Mouse (Mus musculus) leukemia stem cell, adult 10-12 weeks (primary cell): ENCODE results near the gene Wfikkn2. TPM values are rescaled to one million over a fixed set of nuclear protein-coding genes. Genes with fewer than 3 reads are reported as not detected.

Experiments
- polyA plus RNA-seq: library from polyadenylated mRNA; stranded (reverse); fragments of >175 nt; gene quantifications from 2 replicates; pipeline ENCODE4 v1.2.3, GENCODE M21; 2012; ENCODE audit warnings: low replicate concordance

Gene Wfikkn2
- 0.14 and 0.46 TPM in 2 replicates for polyA plus RNA-seq

DNA sequence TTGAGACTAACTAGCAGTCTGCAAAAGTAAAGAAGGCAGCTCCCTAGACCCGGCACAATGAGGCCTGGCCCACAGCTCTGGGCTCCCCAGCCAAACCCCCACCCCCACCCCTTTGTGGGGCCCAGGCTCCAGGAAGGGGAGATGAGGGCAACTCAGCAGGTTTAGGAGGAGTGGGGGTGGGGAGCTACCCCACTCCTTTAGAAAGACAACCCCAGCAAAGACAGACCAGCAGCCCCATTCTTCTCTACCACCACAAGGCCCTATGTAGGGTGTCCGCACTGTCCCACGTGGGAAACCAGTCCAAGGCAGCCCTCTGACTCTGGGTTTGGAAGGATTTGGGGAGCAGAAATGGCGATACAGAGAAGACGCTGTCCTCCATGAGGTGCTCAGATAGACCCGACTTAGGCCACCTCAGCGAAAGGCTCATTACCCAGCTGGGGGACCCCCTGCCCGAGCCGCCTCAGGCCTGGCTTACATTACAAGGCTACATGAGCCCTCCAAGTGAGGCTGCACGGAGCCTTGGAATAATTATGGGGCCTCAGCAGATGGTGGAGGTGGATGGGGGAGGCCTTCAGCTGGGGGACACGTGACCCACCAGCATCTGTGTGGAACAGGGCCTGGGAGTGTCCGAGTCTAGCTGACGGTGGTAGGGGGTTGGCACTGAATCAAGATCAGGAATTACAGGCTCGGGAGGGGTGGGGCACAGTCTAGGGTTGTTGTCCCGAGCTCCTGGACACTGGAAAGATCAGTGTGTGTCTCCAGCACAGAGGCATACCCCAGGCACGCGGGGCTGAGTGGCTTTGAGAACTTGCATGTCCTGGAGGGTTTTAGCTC is at the start of gene Wfikkn2:
Gene Wfikkn2, minus strand, starts transcription at position 51 of the 834 bp plus-strand sequence.

DNA sequence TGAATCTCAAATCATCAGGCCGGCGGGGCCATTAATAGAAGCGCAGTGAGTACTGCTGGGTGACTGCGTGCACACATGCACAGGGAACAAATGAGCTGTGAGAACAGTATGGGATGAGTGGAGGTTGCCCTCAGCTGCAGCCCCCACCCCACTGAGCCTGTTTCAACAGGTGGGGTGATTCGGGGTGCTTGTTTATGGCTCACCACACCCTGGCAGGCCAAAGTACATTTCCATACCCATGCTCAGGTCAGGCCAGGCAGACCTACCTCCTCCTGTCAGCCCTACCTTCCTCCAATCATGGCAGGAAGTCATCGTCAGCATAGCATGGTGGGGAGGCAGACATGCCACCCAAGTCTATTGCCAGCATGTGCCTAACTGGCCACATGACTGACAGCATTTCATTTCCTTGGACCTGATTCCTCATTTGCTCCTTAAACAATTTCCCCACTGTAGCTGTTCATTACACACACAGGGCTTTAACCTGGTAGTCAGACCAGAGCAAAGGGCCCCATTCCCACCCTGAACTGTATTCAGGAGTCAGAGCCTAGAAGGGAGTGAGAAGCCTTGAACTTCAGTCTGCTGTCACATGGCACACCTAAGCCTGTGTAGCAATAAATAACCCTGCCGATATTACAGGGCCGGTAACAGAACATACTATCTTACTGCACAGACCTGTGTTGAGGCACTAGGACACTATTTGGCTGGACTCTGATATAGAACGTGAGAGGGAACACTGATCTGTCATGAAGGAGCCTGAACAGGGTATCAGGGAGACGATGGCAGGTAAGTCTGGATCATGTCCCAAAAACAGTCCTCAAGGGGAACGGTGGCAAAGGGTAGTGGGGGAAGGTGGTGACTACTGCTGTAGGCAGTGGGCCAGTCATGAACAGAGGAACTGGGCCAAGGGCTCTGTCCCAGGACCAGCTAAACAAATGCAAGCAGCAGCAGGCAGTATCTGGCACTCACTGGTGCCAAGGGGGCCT is 35.7 kb upstream of the Wfikkn2 start, which contains the start of gene Gm21885:
Gene Gm21885, plus strand, starts transcription at position 675 of the 983 bp plus-strand sequence.

DNA sequence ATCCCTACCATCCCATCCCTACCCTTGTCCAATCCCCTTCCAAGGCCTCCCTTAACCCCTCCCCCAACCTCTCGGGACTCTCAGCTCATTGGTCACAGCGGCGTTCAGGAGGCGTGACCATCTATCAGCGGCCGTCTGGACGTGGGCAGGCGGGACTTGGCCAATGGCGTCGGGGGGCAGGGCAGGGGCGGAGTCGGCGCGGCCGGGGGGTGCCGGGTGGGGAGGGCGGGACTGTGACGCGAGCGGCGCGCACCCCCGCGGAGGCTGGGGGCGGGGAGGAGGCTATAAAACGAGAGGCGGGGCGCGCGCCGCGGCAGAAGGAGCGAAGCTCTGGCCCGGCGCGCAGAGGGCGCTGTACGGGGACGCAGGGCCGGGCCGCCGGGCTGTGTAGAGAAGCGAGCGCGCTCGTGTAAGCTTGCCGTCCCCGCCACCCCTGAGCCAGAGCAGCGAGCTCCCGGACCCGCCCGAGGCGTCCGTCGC is 34.6 kb downstream of the Wfikkn2 start, which contains the start of gene Tob1:
Gene Tob1, plus strand, starts transcription at position 331 of the 480 bp plus-strand sequence.

Other genes starting within 250 kb of the Wfikkn2 start
- gene Spag9, start 249.9 kb downstream of the Wfikkn2 start, polyA plus RNA-seq = 13.5 and 25.4 TPM in 2 replicates
- 12.1 and 24.4 TPM in 2 replicates for gene Tob1, start 34.6 kb downstream of the Wfikkn2 start, polyA plus RNA-seq
- gene Gm21885, start 35.9 kb upstream of the Wfikkn2 start, polyA plus RNA-seq = not detected in 2 replicates
- gene Luc7l3, start 76.0 kb upstream of the Wfikkn2 start, polyA plus RNA-seq = 6.1 and 22.5 TPM in 2 replicates
- gene Ankrd40, start 82.0 kb upstream of the Wfikkn2 start, polyA plus RNA-seq = 36.3 and 54.4 TPM in 2 replicates
- gene Abcc3, start 147.0 kb upstream of the Wfikkn2 start, polyA plus RNA-seq = 2.4 and 6.9 TPM in 2 replicates
- 10.0 and 13.3 TPM in 2 replicates for gene Cacna1g, start 228.2 kb upstream of the Wfikkn2 start, polyA plus RNA-seq
- gene Spata20, start 240.2 kb upstream of the Wfikkn2 start, polyA plus RNA-seq = not detected in 2 replicates